Mouse (Mus musculus): Measurements from ENCODE around the gene Pitpnm3. TPM values are rescaled to one million over a fixed set of nuclear protein-coding genes. Genes with fewer than 3 reads are reported as not detected.

Pitpnm3 gene
- polyA plus RNA-seq, 1 experiment from 2014 or later, result 0.68 TPM

DNA sequence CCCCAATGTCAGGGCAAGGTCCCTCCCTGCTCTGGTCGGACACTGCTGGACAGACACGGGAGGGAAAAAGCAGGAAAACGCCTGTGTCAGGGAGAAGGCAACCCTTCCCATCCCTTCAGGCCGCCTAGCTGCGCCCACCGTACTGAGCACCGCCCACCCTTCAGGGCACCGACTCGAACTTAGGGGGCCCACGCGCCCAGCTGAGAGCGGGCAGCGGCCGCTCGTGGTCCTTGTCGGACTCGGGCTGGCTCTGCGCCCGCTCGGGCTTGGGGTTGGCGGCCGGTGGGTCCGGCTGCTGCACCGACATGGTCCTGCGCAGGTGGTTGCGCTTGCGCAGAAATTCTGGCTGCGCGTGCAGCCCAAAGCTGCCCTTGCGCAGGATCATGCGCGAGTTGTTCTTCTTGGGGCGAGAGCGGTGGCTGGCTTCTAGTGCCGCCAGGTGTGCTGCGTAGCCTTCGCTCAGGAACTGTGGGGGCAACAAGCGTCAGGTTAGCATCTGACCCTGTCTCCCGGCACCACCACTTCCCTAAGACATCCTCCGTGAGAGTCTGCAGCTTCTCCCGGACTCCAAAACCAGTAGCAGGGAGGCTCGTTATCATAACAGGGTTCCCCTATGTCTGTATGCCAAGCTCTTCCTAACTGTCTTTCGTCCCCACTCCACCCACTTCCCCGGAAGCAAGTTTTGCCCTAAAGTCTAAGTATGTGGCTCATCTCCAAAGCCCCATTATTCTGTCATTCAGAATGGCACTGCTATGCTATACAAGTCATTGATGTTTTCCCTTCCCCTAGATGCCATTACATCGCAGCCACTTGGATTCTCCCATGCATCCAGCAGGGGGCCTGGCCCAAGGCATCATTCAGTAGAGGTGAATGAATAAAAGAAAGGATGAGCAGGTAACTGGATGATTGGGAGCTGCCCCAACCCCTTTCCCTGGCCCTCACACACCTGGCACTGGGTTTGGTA lies 84.4 kb downstream of the Pitpnm3 start:
- peak; percentile 67 for TF ChIP-seq CTCF (IDR thresholded peaks at IDR 0.05; ENCODE audit: low read depth)
- WGBS, result 8% methylated on average over 43 of the region's 45 CpGs

DNA sequence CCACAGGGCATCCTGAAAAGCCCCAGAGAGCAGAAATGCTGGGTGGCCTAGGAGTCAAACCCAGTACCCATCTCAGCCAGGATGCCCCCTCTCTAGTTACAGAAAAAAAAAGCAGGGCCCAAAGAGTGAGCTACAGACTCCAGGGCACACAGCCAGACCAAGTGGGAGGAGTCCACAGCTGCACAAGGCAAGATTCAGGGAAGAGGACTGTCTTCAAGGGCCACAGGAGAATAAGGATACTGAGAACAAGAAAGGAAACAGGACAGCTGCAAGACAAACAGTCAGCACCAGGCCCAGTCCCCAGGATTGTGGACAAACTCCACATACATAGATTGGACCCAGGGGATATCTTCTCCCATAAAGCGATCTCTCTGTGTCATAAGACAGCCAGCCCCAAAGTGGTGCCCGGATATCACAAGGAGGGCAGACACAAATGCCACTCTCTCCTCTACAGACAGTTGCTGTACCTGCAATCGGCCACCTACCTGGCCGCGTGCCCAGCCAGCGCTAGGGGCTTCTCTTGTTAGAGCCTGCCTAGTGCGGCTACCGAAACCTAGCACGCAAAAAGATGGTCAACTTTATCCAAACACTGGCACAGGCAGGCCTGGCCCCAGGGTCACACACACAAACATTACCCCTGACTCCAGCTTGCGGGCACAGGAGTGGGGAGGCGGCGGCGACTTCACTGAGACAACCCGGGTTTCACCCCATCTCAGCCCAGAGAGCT lies 85.2 kb downstream of the Pitpnm3 start:
- Histone ChIP-seq H3K27me3 (replicated peaks; ENCODE audit: control insufficient read depth, insufficient read depth, low read length) (peaks cover 5% of the 10 kb centered on the region), H3K27ac (ENCODE audit: low read depth, low read length) (no peak overlapping the region), H3K36me3 (ENCODE audit: control insufficient read depth, insufficient read depth) (no peaks in the 10 kb centered on the region), H3K4me2 (replicated peaks; ENCODE audit: low read depth) (peak overlapping the region; percentile 72), H3K9me3 (ENCODE audit: control insufficient read depth) (no peaks in the 10 kb centered on the region), H3K4me1 (replicated peaks; ENCODE audit: control insufficient read depth, insufficient read depth, low read length) (0 out of 2 replicates have a peak, but pooled peaks cover 4% of the 10 kb centered on the region), H3K4me3 (ENCODE audit: low read depth, low read length) (peak overlapping the region; percentile 38), H3K9ac (ENCODE audit: low read depth, low read length) (no peak overlapping the region)
- ATAC-seq, result no peak
- WGBS, result 25% methylated on average over 14 of the region's 14 CpGs
- no peak for TF ChIP-seq CTCF (IDR thresholded peaks at IDR 0.05; ENCODE audit: low read depth)

More for the DNA sequence above, 84.4 kb downstream of the Pitpnm3 start:
- H3K36me3 ChIP-seq (ENCODE audit: control insufficient read depth, insufficient read depth), result no peaks in the 10 kb centered on the region
- H3K9me3 ChIP-seq (ENCODE audit: control insufficient read depth), result no peaks in the 10 kb centered on the region
- H3K4me2 ChIP-seq (replicated peaks; ENCODE audit: low read depth), result peak overlapping the region; percentile 72
- H3K9ac ChIP-seq (ENCODE audit: low read depth, low read length), result no peak overlapping the region
- H3K27me3 ChIP-seq (replicated peaks; ENCODE audit: control insufficient read depth, insufficient read depth, low read length), result peaks cover 5% of the 10 kb centered on the region
- peak overlapping the region; percentile 38 for H3K4me3 ChIP-seq (ENCODE audit: low read depth, low read length)
- no peak overlapping the region for H3K27ac ChIP-seq (ENCODE audit: low read depth, low read length)
- H3K4me1 ChIP-seq (replicated peaks; ENCODE audit: control insufficient read depth, insufficient read depth, low read length), result 0 out of 2 replicates have a peak, but pooled peaks cover 4% of the 10 kb centered on the region
- peak; percentile 37; the same call in 1 of the 2 replicates for ATAC-seq

DNA sequence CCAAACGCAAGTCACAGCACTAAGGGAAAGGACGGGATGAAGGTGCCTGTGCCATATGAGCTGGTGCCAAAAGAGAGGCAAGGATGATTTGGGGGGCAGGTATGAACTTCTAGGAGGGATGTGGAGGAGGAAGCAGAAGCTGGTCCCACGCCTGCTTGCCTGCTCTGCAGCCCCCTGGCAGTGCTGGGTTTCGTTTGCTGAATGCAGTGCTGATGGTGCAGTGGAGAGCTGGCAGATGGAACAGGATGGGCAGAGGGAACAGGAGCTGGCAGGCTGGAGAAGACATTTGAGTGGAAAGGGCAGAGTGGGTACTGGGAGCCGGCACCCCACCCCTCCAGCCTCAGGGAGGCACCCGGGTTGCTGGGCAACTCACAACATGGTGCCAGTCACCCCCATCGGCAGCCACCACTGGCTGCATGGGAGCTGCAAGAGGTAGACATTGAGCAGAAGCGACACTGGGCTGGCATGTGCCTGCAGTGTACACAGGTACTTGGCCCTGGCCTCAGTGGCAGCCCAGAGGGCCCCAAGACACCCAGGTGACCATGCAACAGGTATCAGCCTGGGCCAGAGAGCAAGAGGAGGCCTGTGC lies 86.3 kb downstream of the Pitpnm3 start:
- Histone ChIP-seq H3K27ac (ENCODE audit: low read depth, low read length) (no peak overlapping the region), H3K4me1 (replicated peaks; ENCODE audit: control insufficient read depth, insufficient read depth, low read length) (0 out of 2 replicates have a peak, but pooled peaks cover 4% of the 10 kb centered on the region), H3K4me3 (ENCODE audit: low read depth, low read length) (no peak overlapping the region), H3K9me3 (ENCODE audit: control insufficient read depth) (no peaks in the 10 kb centered on the region), H3K27me3 (replicated peaks; ENCODE audit: control insufficient read depth, insufficient read depth, low read length) (peaks cover 5% of the 10 kb centered on the region), H3K36me3 (ENCODE audit: control insufficient read depth, insufficient read depth) (no peaks in the 10 kb centered on the region), H3K4me2 (replicated peaks; ENCODE audit: low read depth) (no peak overlapping the region), H3K9ac (ENCODE audit: low read depth, low read length) (no peak overlapping the region)
- ATAC-seq, result no peak
- WGBS, result 81% methylated on average over 8 of the region's 8 CpGs
- TF ChIP-seq CTCF (IDR thresholded peaks at IDR 0.05; ENCODE audit: low read depth), result no peak

DNA sequence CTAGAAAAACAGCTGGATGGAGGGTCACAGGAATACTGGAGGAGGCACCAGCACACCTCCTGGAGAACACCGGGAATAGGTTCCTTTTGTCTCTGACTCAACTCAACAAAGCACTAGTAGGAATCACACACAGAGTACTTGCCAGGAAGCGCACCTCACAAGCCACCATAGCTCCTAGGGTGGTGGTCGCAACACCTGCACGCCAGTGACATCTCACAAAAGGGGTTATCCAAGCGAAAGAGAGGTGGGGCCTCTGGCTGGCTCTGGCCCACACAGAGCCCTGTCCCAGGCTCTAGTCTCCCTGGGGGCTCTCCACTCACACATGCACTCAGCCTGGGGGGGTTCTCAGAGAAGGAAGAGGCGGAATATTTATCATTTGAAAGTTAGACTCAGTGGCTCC lies 86.8 kb downstream of the Pitpnm3 start:
- WGBS, result 83% methylated on average over 6 of the region's 6 CpGs
- Histone ChIP-seq H3K9ac (ENCODE audit: low read depth, low read length) (no peak overlapping the region), H3K27me3 (replicated peaks; ENCODE audit: control insufficient read depth, insufficient read depth, low read length) (peaks cover 5% of the 10 kb centered on the region), H3K36me3 (ENCODE audit: control insufficient read depth, insufficient read depth) (no peaks in the 10 kb centered on the region), H3K4me1 (replicated peaks; ENCODE audit: control insufficient read depth, insufficient read depth, low read length) (0 out of 2 replicates have a peak, but pooled peaks cover 4% of the 10 kb centered on the region), H3K4me2 (replicated peaks; ENCODE audit: low read depth) (no peak overlapping the region), H3K27ac (ENCODE audit: low read depth, low read length) (no peak overlapping the region), H3K4me3 (ENCODE audit: low read depth, low read length) (no peak overlapping the region), H3K9me3 (ENCODE audit: control insufficient read depth) (no peaks in the 10 kb centered on the region)
- ATAC-seq, result no peak
- TF ChIP-seq CTCF (IDR thresholded peaks at IDR 0.05; ENCODE audit: low read depth), result no peak

DNA sequence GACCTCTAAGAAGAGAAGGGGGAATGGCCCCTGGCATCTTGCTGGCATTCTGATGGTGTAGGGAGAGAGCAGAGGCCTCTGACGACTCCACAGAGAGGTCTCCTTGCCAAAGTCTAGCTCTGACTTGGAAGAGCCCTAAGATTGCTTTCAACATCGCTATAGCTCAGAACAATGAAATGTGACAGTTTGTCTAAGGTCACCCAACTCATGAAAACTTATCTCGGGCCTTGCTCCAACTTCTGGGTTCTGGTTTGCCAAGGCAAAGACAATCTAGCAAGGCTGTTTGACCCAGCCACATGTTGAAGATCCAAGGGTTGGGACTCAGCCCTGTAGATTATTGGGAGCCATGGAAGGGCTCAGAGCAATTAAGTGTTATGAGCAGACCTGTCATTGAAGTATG lies 91.3 kb downstream of the Pitpnm3 start:
- Histone ChIP-seq H3K27me3 (replicated peaks; ENCODE audit: control insufficient read depth, insufficient read depth, low read length) (0 out of 2 replicates have a peak, but pooled peaks cover under 1% of the 10 kb centered on the region), H3K4me2 (replicated peaks; ENCODE audit: low read depth) (no peak overlapping the region), H3K27ac (ENCODE audit: low read depth, low read length) (no peak overlapping the region), H3K9me3 (ENCODE audit: control insufficient read depth) (no peaks in the 10 kb centered on the region), H3K36me3 (ENCODE audit: control insufficient read depth, insufficient read depth) (no peaks in the 10 kb centered on the region), H3K4me3 (ENCODE audit: low read depth, low read length) (no peak overlapping the region), H3K4me1 (replicated peaks; ENCODE audit: control insufficient read depth, insufficient read depth, low read length) (peaks cover 9% of the 10 kb centered on the region; the same call in 1 of the 2 replicates), H3K9ac (ENCODE audit: low read depth, low read length) (no peak overlapping the region)
- TF ChIP-seq CTCF (IDR thresholded peaks at IDR 0.05; ENCODE audit: low read depth), result no peak
- no peak for ATAC-seq
- 77% methylated on average over 3 of the region's 3 CpGs for WGBS
